Mouse (Mus musculus) hindbrain, embryonic 16.5 days (tissue): ENCODE measurements around the gene Tas2r116. TPM values are rescaled to one million over a fixed set of nuclear protein-coding genes. Genes with fewer than 3 reads are reported as not detected.

Experiments used
- ATAC-seq: fragments of 200-750 bp; cut with Nextera tagmentation; 2 replicates; pipeline ENCODE4 v1.8.0; 2017; ENCODE audit warnings: moderate TSS enrichment, moderate library complexity
- H3K27ac ChIP-seq: fragments of 300-500 bp; sonication (generic); 2 replicates; pipeline ENCODE4 v1.5.1; 2014; ENCODE audit warnings: low read depth, mild to moderate bottlenecking, control low read depth, low read length, moderate library complexity
- H3K27me3 ChIP-seq: fragments of 300-500 bp; sonication (generic); replicated peaks from 2 replicates; pipeline ENCODE4 v1.6.1; 2014; ENCODE audit warnings: low read length; ENCODE audit not compliant: control insufficient read depth, insufficient read depth
- H3K36me3 ChIP-seq: fragments of 300-500 bp; sonication (generic); 2 replicates; pipeline ENCODE4 v1.6.1; 2014; ENCODE audit warnings: mild to moderate bottlenecking, low read length, moderate library complexity, mixed read lengths; ENCODE audit not compliant: control insufficient read depth, insufficient read depth
- H3K4me1 ChIP-seq: fragments of 300-500 bp; sonication (generic); 2 replicates; pipeline ENCODE4 v1.6.1; 2014; ENCODE audit warnings: low read depth, low read length; ENCODE audit not compliant: control insufficient read depth, insufficient read depth
- H3K4me2 ChIP-seq: fragments of 300-500 bp; sonication (generic); 2 replicates; pipeline ENCODE4 v1.6.1; 2014; ENCODE audit warnings: mild to moderate bottlenecking, low read length, control low read depth, moderate library complexity
- H3K4me3 ChIP-seq: fragments of 300-500 bp; sonication (generic); 2 replicates; pipeline ENCODE4 v1.5.1; 2014; ENCODE audit warnings: mild to moderate bottlenecking, low read length, control low read depth, moderate library complexity
- H3K9ac ChIP-seq: fragments of 300-500 bp; sonication (generic); 2 replicates; pipeline ENCODE4 v1.6.1; 2014; ENCODE audit warnings: low read depth, mild to moderate bottlenecking, control low read depth, low read length, moderate library complexity
- H3K9me3 ChIP-seq: fragments of 300-500 bp; sonication (generic); 2 replicates; pipeline ENCODE4 v1.6.1; 2014; ENCODE audit warnings: mild to moderate bottlenecking, low read length, moderate library complexity; ENCODE audit not compliant: control insufficient read depth
- WGBS: fragments of 180-500 bp; shearing (Covaris S2); extraction: QIAGEN DNeasy Blood & Tissue Kit; methylation state at CpG from one replicate; pipeline ENCODE4 v1.1.7; 2014; 5-methylcytosine and 5-hydroxymethylcytosine counted together
- polyA plus RNA-seq: library from polyadenylated mRNA; unstranded; fragments of >200 nt; fragmentation: Nextera tagmentation; extraction: Ambion mirVana; gene quantifications from 2 replicates; pipeline ENCODE4 v1.2.1, GENCODE M21; 2015

Tas2r116 gene
- polyA plus RNA-seq: not detected in 2 replicates

DNA sequence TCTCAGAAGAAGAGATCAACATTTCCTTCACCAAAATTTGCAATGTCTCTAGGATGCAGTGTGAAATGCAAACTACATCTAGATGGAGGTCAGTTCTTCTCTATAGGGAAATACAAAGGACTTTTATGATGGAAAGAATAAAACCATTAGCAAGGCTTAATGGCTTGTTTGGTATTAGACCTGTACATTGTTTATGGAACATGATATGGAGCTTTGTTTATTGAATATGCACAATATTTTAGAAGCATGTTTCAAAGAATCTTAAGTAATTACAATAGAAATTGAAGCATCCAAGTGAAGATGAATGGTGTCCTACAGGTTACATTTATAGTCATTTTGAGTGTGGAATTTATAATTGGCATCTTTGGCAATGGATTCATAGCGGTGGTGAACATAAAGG lies at the start of gene Tas2r116:
Tas2r116 (plus strand) TSS at position 301 of the 400 bp plus-strand sequence.
- 63% methylated on average over 1 of the region's 1 CpGs for WGBS
- H3K4me1 ChIP-seq: no peaks in the 10 kb centered on the region

DNA sequence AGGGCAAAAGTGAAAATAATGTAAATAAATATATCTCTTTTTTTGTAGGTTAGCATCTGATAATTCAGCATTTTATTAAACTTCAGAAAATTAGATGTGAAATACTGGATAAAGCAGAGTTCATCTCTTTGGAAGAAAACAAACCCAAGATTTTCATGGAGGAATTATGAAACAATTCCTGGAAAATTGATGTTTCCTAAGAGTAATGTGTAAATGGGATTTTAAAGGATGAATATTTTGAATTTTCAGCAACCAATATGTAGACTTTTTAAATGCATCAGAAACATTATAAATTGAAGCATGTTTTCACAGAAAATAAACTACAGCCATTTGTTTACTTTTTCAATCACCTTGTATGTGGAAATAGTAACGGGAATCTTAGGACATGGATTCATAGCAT lies 8.4 kb upstream of the Tas2r116 start, which contains the start of gene Tas2r123:
Tas2r123 (plus strand) TSS at position 301 of the 400 bp plus-strand sequence.
- WGBS: 71% methylated on average over 1 of the region's 1 CpGs
- ATAC-seq: no peak
- no peaks in the 10 kb centered on the region for H3K27me3 ChIP-seq
- no peak within 1 kb of the TSS for H3K4me2 ChIP-seq
- no peak within 1 kb of the TSS for H3K9ac ChIP-seq
- no peaks in the 10 kb centered on the region for H3K9me3 ChIP-seq
- H3K4me3 ChIP-seq: no peak within 1 kb of the TSS
- no peaks in the 10 kb centered on the region for H3K4me1 ChIP-seq
- no peak within 1 kb of the TSS for H3K27ac ChIP-seq
- H3K36me3 ChIP-seq: no peaks in the 10 kb centered on the region

More for the DNA sequence above, at the start of gene Tas2r116:
- Histone ChIP-seq H3K27me3 (no peaks in the 10 kb centered on the region), H3K9me3 (no peaks in the 10 kb centered on the region), H3K27ac (no peak within 1 kb of the TSS), H3K4me2 (no peak within 1 kb of the TSS), H3K36me3 (no peaks in the 10 kb centered on the region), H3K9ac (no peak within 1 kb of the TSS), H3K4me3 (no peak within 1 kb of the TSS)
- no peak for ATAC-seq

DNA sequence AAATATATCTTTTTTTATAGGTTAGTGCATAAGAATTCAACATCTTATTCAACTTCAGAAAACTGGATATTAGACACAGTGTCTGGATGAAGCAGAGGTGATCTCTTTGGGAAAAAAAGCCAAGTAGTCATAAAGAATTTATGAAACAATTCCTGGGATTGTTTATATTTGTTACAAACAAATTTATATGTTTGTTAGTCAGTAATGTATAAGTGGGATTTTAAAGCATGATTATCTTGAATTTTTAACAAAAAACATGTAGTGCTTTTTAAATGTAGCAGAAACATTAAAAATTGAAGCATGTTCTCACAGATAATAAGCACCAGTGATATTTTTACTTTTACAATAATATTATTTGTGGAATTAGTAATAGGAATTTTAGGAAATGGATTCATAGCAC lies 12.5 kb downstream of the Tas2r116 start, which contains the start of gene Tas2r110:
Tas2r110 (plus strand) TSS at position 301 of the 400 bp plus-strand sequence.
- Histone ChIP-seq H3K9me3 (no peaks in the 10 kb centered on the region), H3K9ac (no peak within 1 kb of the TSS), H3K36me3 (no peaks in the 10 kb centered on the region), H3K27ac (no peak within 1 kb of the TSS), H3K27me3 (no peaks in the 10 kb centered on the region), H3K4me2 (no peak within 1 kb of the TSS), H3K4me1 (no peaks in the 10 kb centered on the region), H3K4me3 (no peak within 1 kb of the TSS)
- ATAC-seq: no peak

GRCm38 (mm10) chr6:132892711-132893110 lies 37.5 kb downstream of the Tas2r116 start, which contains the start of gene Tas2r113:
Gene Tas2r113 (plus strand): TSS chr6:132893011.
- no peaks in the 10 kb centered on the region for H3K27me3 ChIP-seq
- ATAC-seq: no peak
- no peaks in the 10 kb centered on the region for H3K4me1 ChIP-seq
- H3K4me2 ChIP-seq: no peak within 1 kb of the TSS
- WGBS: 81% methylated on average over 1 of the region's 1 CpGs
- H3K9ac ChIP-seq: no peak within 1 kb of the TSS
- no peaks in the 10 kb centered on the region for H3K9me3 ChIP-seq
- H3K36me3 ChIP-seq: no peaks in the 10 kb centered on the region
- H3K4me3 ChIP-seq: no peak within 1 kb of the TSS
- no peak within 1 kb of the TSS for H3K27ac ChIP-seq

Other genes with a start within 250 kb of the Tas2r116 start
- not detected in 2 replicates for gene A630073D07Rik, start 203.9 kb upstream of the Tas2r116 start, polyA plus RNA-seq
- not detected in 2 replicates for gene Tas2r120, start 198.5 kb upstream of the Tas2r116 start, polyA plus RNA-seq
- gene Tas2r121, start 154.4 kb upstream of the Tas2r116 start, polyA plus RNA-seq: not detected in 2 replicates
- not detected in 2 replicates for gene Tas2r122, start 143.5 kb upstream of the Tas2r116 start, polyA plus RNA-seq
- gene Tas2r115, start 117.4 kb upstream of the Tas2r116 start, polyA plus RNA-seq: not detected in 2 replicates
- not detected in 2 replicates for gene Tas2r124, start 100.7 kb upstream of the Tas2r116 start, polyA plus RNA-seq
- gene Tas2r102, start 93.3 kb upstream of the Tas2r116 start, polyA plus RNA-seq: not detected in 2 replicates
- gene Tas2r136, start 77.3 kb upstream of the Tas2r116 start, polyA plus RNA-seq: not detected in 2 replicates
- not detected in 2 replicates for gene Tas2r117, start 52.6 kb upstream of the Tas2r116 start, polyA plus RNA-seq
- gene Tas2r123, start 8.3 kb upstream of the Tas2r116 start, polyA plus RNA-seq: not detected in 2 replicates
- not detected in 2 replicates for gene Tas2r110, start 12.6 kb downstream of the Tas2r116 start, polyA plus RNA-seq
- not detected in 2 replicates for gene Tas2r113, start 37.6 kb downstream of the Tas2r116 start, polyA plus RNA-seq
- 0.17 TPM in 1 of 2 replicates, not detected in the other for gene Tas2r125, start 54.2 kb downstream of the Tas2r116 start, polyA plus RNA-seq
- not detected in 2 replicates for gene Tas2r129, start 95.7 kb downstream of the Tas2r116 start, polyA plus RNA-seq
- not detected in 2 replicates for gene Tas2r131, start 102.5 kb downstream of the Tas2r116 start, polyA plus RNA-seq
- not detected in 2 replicates for gene Tas2r109, start 125.5 kb downstream of the Tas2r116 start, polyA plus RNA-seq
- gene Tas2r103, start 181.7 kb downstream of the Tas2r116 start, polyA plus RNA-seq: not detected in 2 replicates
- gene Tas2r140, start 200.4 kb downstream of the Tas2r116 start, polyA plus RNA-seq: not detected in 2 replicates
- 109 and 114 TPM in 2 replicates for gene Smim10l1, start 249.5 kb downstream of the Tas2r116 start, polyA plus RNA-seq